Mouse (Mus musculus) retina, embryonic 14.5 days (tissue): ENCODE data around the gene Dnajc22.

Source experiments
- DNase-seq: peaks from one replicate; pipeline ENCODE4 v3.0.0-alpha.2; 2015; ENCODE audit warnings: low spot score

Dnajc22 gene

DNA sequence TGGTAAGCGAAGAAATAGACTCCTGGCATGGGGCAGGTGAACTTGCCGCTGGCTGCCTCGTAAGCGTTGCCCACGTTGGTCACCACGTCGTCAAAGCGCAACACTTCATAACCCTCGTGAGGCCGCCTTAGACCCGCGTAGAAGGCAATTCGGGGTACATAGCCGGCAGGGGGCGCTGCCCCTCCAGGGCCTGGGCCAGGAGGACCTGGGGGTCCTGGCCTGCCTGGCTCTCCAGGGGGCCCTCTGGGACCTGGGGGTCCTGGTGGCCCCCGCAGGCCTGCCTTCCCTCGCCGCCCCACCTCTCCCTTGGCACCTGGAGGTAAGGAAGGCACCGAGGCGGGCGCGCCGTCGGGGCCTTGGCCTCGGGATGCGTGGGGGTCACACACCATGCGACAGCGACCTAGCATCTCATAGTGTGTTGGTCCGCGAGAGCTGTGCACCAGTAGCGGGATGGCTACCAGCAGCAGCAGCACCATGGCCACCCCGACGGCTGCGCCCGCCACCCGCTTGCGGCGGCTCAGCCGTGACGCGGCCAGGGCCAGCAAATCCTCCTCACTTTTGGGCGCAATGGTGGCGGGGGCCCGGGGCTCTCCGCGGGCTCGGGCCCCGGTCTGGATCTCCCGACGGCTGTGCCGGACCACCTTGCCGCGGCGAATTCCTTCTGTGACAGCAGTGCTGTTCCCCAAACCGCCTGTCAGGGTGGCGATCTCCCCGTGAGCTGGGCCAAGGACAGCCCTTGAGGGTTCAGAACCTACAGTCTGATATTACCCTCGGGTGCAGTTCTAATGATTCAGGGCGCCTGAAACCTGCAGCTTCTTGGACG lies 5.5 kb upstream of the Dnajc22 start, which contains the start of gene C1ql4:
C1ql4 (minus strand) TSS at position 565 of the 823 bp plus-strand sequence.
- peak; percentile 59 for DNase-seq

DNA sequence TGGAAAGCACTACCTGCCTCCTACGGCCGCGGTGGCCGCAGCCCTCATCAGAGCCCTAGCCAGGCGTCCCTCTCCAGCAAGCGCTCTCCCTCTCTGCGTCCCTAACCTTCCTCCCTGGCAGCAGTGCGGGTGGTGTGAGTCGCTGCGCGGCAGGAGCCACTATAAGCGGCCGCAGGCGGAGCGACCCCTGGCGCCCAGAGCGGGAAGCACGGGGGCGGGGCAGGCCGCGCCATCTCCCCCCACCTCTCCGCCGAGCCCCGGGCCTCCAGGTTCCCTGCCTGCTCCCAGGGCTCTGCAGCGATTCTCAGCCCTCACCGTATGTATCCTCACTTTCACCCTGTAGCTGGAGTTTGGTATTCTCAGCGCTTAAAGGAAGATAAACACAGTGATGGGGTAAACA lies 4.7 kb upstream of the Dnajc22 start:
- DNase-seq: peak; percentile 91

- DNase-seq: no peak
Observed at GRCm38 (mm10) chr15:99089069-99089468, 3.9 kb upstream of the Dnajc22 start.

DNA sequence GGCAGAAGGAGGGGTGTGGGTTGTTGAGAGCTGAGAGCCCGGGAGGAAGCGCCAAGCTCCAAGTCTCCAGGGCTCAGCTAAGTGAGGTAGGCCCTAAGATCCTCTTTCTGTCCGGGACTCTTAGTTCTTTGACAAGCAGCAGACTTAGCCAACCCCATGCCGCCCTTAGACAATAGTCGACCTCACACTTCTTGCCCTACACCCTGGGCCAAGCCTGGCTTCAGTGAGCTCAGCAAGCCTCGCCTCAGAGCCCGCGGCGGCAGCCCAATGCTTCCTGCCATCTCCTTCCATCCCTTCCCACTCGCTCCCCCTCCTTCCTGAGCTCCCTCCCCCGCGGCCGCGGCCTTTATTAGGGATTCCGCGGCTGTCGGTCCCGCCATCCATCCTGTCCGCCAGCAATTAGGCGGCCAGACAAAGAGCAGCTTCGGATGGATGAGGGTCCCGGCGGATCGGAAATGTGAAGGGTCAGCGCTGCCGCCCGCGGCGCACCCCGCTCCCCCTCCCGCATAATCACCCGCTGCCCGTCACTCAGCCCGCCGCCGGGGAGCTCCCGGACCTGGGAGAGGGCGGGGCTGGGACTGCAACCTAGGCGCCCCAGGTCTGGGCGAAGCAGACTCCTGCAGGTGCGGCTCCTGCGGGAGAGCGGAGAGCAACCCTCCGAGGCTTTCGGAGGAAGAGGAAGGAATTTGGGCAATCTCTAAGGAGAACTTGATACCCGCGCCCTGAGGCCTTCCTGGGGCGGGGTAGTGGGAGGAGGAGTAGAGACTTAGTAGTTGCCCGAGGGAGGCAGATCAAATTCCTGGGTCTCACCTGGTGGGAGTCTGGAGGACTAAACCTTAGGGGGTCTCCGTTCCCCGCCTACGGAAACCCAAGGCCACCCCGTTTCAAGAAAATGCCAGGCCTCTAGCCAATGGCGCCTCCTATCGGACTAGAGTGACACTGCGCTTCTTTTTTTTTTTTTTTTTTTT lies 605 bp downstream of the Dnajc22 start:
- DNase-seq: peak; percentile 74

- DNase-seq: peak; percentile 36
Observed at GRCm38 (mm10) chr15:99094631-99095270, 1.8 kb downstream of the Dnajc22 start.

GRCm38 (mm10) chr15:99095356-99095755 lies 2.4 kb downstream of the Dnajc22 start:
- no peak for DNase-seq

DNA sequence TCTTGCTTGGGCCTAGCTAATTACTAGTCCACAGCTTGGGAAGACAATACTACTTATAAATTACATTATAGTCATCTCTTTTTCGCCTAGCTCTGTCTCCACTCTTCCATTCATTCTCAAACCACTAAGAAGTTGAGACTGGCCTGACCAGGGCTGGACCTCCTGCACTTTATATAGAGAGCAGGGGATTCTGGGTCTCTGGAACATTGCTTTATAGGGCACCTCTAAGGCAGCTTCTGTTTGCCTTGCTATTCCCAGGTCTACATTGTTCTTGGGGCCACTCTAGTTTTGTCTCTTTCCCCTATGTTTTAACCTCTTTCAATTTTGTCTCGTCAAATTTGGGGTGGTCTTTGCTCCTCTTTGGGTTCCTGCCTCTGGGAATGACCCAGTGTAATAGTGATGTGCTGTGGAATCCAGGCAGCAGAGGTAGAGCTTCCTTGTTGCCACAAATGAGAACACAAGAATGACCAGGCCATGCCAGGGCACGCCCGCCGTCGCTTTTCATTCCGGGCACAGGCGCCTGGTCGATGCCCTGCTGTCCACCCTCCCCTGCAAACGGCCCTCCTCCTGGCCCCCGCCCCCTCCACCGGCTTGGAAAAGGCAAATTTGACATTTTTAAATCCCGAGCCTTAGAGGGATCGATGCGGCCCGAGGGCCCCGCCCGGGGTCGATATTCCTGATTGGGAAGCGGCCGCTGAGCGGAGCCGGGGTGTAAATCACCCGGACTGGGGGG lies 3.3 kb downstream of the Dnajc22 start:
- DNase-seq: no peak

- DNase-seq: peak; percentile 56
Observed at GRCm38 (mm10) chr15:99096831-99097500, 4.0 kb downstream of the Dnajc22 start.

- peak; percentile 61 for DNase-seq
Observed at GRCm38 (mm10) chr15:99097840-99098492, 5.0 kb downstream of the Dnajc22 start.

GRCm38 (mm10) chr15:99098493-99098861 lies 5.5 kb downstream of the Dnajc22 start:
- peak; percentile 29 for DNase-seq

GRCm38 (mm10) chr15:99099139-99099556 lies 6.2 kb downstream of the Dnajc22 start:
- peak; percentile 78 for DNase-seq

DNA sequence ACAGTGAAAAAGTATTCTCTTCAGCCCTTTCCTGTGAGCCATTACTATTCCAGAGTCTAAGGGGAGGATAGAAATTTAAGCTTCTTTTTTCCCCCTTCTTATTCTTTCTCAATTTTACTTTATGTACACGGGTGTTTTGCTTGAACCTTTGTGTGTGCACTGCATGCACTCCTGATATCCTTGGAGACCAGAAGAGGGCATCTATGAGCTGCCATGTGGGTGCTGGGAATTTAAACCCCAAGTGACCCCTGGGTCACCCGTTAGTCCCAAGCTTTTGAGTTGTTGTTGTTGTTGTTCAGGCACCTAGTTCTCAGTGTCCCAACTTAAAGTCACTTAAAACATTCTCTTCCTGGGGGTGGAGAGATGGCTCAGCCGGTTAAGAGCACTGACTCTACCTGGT lies 7.0 kb downstream of the Dnajc22 start:
- DNase-seq: no peak

GRCm38 (mm10) chr15:99105238-99105637 lies 12.3 kb downstream of the Dnajc22 start:
- no peak for DNase-seq

DNA sequence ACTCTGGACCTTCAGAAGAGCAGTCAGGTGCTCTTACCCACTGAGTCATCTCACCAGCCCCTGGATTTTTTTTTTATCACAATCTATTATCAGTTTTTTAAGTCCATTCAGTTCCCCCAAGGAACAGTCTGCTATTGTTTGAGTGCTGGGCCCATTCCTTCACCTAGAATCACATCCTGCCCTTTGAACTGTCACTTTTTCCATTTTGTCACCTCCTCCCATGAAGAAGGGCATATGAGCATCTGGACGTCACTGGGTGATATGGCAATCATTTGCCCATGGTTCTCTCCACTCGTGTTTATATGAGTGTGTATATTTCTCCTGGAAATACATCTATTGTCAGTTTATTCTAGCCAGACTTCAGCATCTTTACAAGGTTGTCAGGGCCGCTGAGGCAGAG lies 14.9 kb downstream of the Dnajc22 start:
- DNase-seq: no peak

- no peak for DNase-seq
Observed at GRCm38 (mm10) chr15:99111139-99111538, 18.2 kb downstream of the Dnajc22 start.

- DNase-seq: no peak
Observed at GRCm38 (mm10) chr15:99111809-99112208, 18.8 kb downstream of the Dnajc22 start.

GRCm38 (mm10) chr15:99112843-99113395 lies 19.9 kb downstream of the Dnajc22 start:
- no peak for DNase-seq

DNA sequence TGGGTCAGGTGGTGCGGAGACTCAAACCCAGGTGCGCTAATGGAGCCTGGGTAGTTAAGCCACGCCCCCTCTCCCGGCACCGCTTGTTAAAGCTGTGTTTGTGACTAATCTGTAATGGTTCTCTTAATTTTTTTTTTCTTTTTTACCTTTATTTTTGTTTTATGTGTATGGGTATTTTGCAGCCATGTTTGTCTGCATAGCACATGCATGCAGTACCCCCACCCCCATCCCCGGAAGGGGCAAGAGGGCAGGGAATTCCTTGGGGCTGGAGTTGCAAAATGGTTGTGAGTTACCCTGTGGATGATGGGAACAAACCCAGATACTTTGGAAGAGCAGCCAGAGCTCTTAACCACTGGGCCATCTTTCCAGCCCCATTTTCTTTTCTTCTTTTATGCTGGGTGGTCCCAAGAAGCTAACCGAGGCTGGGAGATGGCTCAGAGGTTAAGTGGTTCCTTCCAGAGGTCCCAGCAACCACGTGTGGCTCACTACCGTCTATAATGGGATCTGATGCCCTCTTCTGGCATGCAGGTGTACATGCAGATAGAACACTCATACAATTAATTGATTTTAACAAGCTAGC lies 20.5 kb downstream of the Dnajc22 start:
- no peak for DNase-seq

DNA sequence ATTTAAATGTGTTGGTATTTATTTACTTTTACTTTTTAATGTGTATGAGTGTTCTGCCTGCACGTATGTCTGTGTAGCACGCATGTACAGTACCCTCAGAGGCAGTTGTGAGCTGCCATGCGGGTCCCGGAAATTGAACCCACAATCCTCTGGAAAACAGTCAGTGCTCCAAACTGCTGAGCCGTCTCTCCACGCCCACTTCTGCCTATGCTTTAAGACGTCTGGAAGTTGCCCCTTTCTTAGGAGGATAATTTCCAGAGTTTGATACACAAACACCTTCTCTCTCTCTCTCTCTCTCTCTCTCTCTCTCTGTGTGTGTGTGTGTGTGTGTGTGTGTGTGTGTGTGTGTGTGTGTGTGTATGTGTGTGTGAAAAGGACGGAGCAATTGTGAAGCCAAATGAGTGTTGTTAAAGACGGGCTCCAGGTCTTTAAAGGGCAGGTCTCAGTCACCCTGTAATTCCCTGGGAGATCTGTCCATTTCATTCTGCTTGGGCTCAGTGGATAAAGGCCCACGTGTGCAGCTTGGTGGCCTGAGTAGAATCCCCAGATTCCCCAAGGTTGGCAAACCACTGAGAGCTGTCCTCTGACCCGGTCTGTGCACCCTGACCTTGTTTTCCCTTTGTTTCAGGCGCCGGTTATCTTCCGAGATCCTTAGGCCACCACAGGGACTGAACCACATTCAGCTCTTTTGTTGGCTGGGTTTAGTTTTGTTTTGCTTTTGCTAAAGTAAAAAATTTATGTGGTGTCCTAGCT lies 21.5 kb downstream of the Dnajc22 start:
- DNase-seq: no peak
